23 mouse cellular contexts compared by ENCODE assay signal in genomic region chr5:132959901-132960300, GRCm38 (mm10).
A peak's percentile ranks its signal among the peaks of the same experiment; 100 is the strongest.
DNase-seq lines count a peak whose midpoint lies in the region; ATAC-seq and TF ChIP-seq lines count a peak whose summit lies in the region.
"Had no signal": no experiment of that assay in that cellular context is flagged by ENCODE, and none has a peak within 500 bp of the region (broad histone marks: within the 10 kb centered on the region; RNA-seq: fewer than 3 reads in every experiment).

No protein-coding gene starts in this region.

- no peaks in the 10 kb centered on the region for H3K36me3 ChIP-seq in hindbrain, postnatal 0 days (ENCODE audit: insufficient read depth, low read length)
- no peaks in the 10 kb centered on the region for H3K36me3 ChIP-seq in hindbrain, embryonic 13.5 days
- H3K36me3 ChIP-seq: embryonic facial prominence, embryonic 10.5 days; limb, embryonic 12.5 days; midbrain, embryonic 13.5 days had no signal

- no peak overlapping the region for H3K4me2 ChIP-seq in hindbrain, postnatal 0 days (ENCODE audit: low read depth, low read length)
- no peak overlapping the region for H3K4me2 ChIP-seq in hindbrain, embryonic 13.5 days
- H3K4me2 ChIP-seq: limb, embryonic 12.5 days; liver, embryonic 11.5 days; midbrain, embryonic 13.5 days had no signal

- intact Hi-C loops in gastrocnemius, adult 2 months (cut with DNase I): no loop called here

- peak; percentile 22 for DNase-seq in gastrocnemius, adult 2 months
- DNase-seq in gastrocnemius, postnatal 4 days (ENCODE audit: low spot score in 2 of 2): no peak
- DNase-seq in hindbrain, postnatal 0 days (ENCODE audit: low spot score): peak; percentile 29
- DNase-seq in urinary bladder, postnatal 14 days (ENCODE audit: low spot score): peak; percentile 7
- no peak for DNase-seq in urinary bladder, postnatal 10 days (ENCODE audit: low spot score)
- DNase-seq in lung, postnatal 36 days: peak; percentile 37
- DNase-seq: cerebellum, adult 11 months; cerebellum, postnatal 10 days; forebrain, postnatal 0 days; kidney, postnatal 25 days; liver, postnatal 0 days; right cerebral cortex, postnatal 14 days; thymus, postnatal 25 days had no signal

- H3K4me1 ChIP-seq in hindbrain, postnatal 0 days (ENCODE audit: insufficient read depth, low read length): no peaks in the 10 kb centered on the region
- H3K4me1 ChIP-seq in hindbrain, embryonic 13.5 days (replicated peaks): no peaks in the 10 kb centered on the region
- H3K4me1 ChIP-seq: embryonic facial prominence, embryonic 10.5 days; limb, embryonic 12.5 days; midbrain, embryonic 13.5 days had no signal

- H3K27ac ChIP-seq in gastrocnemius, adult 2 months: no peak overlapping the region
- no peak overlapping the region for H3K27ac ChIP-seq in hindbrain, postnatal 0 days
- no peak overlapping the region for H3K27ac ChIP-seq in hindbrain, embryonic 13.5 days
- H3K27ac ChIP-seq: embryonic facial prominence, embryonic 10.5 days; heart, adult 2 months; layer of hippocampus, adult 2 months; limb, embryonic 12.5 days; midbrain, embryonic 13.5 days had no signal

- ATAC-seq in hindbrain, postnatal 0 days: no peak
- ATAC-seq in hindbrain, embryonic 13.5 days (ENCODE audit: low FRiP score): no peak
- ATAC-seq in megakaryocyte progenitor cell, adult 5-6 weeks (replicated peaks; ENCODE audit: poor library complexity): no peak
- ATAC-seq: forebrain, postnatal 0 days; hindbrain, embryonic 16.5 days; intestine, postnatal 0 days; liver, postnatal 0 days; midbrain, embryonic 13.5 days had no signal

- H3K4me3 ChIP-seq in gastrocnemius, adult 2 months: no peak overlapping the region
- H3K4me3 ChIP-seq in hindbrain, postnatal 0 days (ENCODE audit: low read length): no peak overlapping the region
- no peak overlapping the region for H3K4me3 ChIP-seq in hindbrain, embryonic 13.5 days
- H3K4me3 ChIP-seq: embryonic facial prominence, embryonic 10.5 days; heart, adult 2 months; layer of hippocampus, adult 2 months; limb, embryonic 12.5 days; midbrain, embryonic 13.5 days had no signal

- TF ChIP-seq CTCF in gastrocnemius, adult 2 months (IDR thresholded peaks at IDR 0.05): no peak
- TF ChIP-seq CTCF in hindbrain, postnatal 0 days (IDR thresholded peaks at IDR 0.05; ENCODE audit: low read depth): no peak

- no peak overlapping the region for H3K9ac ChIP-seq in hindbrain, postnatal 0 days (replicated peaks; ENCODE audit: low read length)
- no peak overlapping the region for H3K9ac ChIP-seq in hindbrain, embryonic 13.5 days
- H3K9ac ChIP-seq: forebrain, postnatal 0 days; limb, embryonic 12.5 days; liver, postnatal 0 days; midbrain, embryonic 13.5 days had no signal

- WGBS in hindbrain, postnatal 0 days: 79% methylated on average over 1 of the region's 1 CpGs
- WGBS in hindbrain, embryonic 13.5 days: 83% methylated on average over 1 of the region's 1 CpGs

- H3K27me3 ChIP-seq in hindbrain, postnatal 0 days (ENCODE audit: insufficient read depth, low read length): no peaks in the 10 kb centered on the region
- no peaks in the 10 kb centered on the region; the same call in 1 of the 2 replicates for H3K27me3 ChIP-seq in hindbrain, embryonic 13.5 days
- H3K27me3 ChIP-seq: limb, embryonic 12.5 days had no signal

- H3K9me3 ChIP-seq in hindbrain, postnatal 0 days (ENCODE audit: low read length): no peaks in the 10 kb centered on the region
- no peaks in the 10 kb centered on the region for H3K9me3 ChIP-seq in hindbrain, embryonic 13.5 days
- H3K9me3 ChIP-seq: embryonic facial prominence, embryonic 10.5 days; limb, embryonic 12.5 days; midbrain, embryonic 13.5 days had no signal

Comparison
In these comparisons a context has a peak if more than half of its experiments do, and no peak if none do; other contexts are left out.
1. DNase-seq: peak in gastrocnemius, adult 2 months (single experiment), hindbrain, postnatal 0 days (single experiment), urinary bladder, postnatal 14 days (single experiment) and lung, postnatal 36 days (single experiment); none in gastrocnemius, postnatal 4 days (0 of 2) and urinary bladder, postnatal 10 days (single experiment).